Mouse (Mus musculus) liver (tissue): Measurements from ENCODE around the gene Ddx42.
A peak's percentile ranks its signal among the peaks of the same experiment; 100 is the strongest.

Experiments
- DNase-seq: peaks from one replicate; pipeline ENCODE4 v3.0.0-alpha.2; 2020; ENCODE audit warnings: mixed read lengths

Ddx42 gene

GRCm38 (mm10) chr11:106271131-106271793 lies 54.5 kb downstream of the Ddx42 start:
- DNase-seq: no peak

- peak; percentile 63 for DNase-seq
Measured at GRCm38 (mm10) chr11:106271794-106272643, 55.3 kb downstream of the Ddx42 start.

GRCm38 (mm10) chr11:106272644-106273310 lies 56.1 kb downstream of the Ddx42 start, which contains the start of gene Smarcd2:
TSS of gene Smarcd2 (minus strand) at chr11:106272972.
- peak; percentile 100 for DNase-seq

- no peak for DNase-seq
Measured at GRCm38 (mm10) chr11:106273311-106273684, 56.6 kb downstream of the Ddx42 start.

GRCm38 (mm10) chr11:106273811-106274210 lies 57.1 kb downstream of the Ddx42 start:
- no peak for DNase-seq

GRCm38 (mm10) chr11:106274374-106274773 lies 57.6 kb downstream of the Ddx42 start:
- DNase-seq: no peak

GRCm38 (mm10) chr11:106274971-106275411 lies 58.3 kb downstream of the Ddx42 start:
- no peak for DNase-seq

GRCm38 (mm10) chr11:106276454-106276853 lies 59.7 kb downstream of the Ddx42 start, which contains the start of gene Tcam1:
TSS of gene Tcam1 (plus strand) at chr11:106276672.
- DNase-seq: peak; percentile 89

- DNase-seq: no peak
Measured at GRCm38 (mm10) chr11:106282452-106282851, 65.7 kb downstream of the Ddx42 start.

GRCm38 (mm10) chr11:106283371-106283770 lies 66.6 kb downstream of the Ddx42 start:
- no peak for DNase-seq

- DNase-seq: no peak
Measured at GRCm38 (mm10) chr11:106284126-106284525, 67.4 kb downstream of the Ddx42 start.

- DNase-seq: no peak
Measured at GRCm38 (mm10) chr11:106286206-106286605, 69.5 kb downstream of the Ddx42 start.

- no peak for DNase-seq
Measured at GRCm38 (mm10) chr11:106286987-106287386, 70.3 kb downstream of the Ddx42 start.

- DNase-seq: peak; percentile 21
Measured at GRCm38 (mm10) chr11:106289369-106289768, 72.6 kb downstream of the Ddx42 start.

- no peak for DNase-seq
Measured at GRCm38 (mm10) chr11:106290376-106290775, 73.7 kb downstream of the Ddx42 start.

- no peak for DNase-seq
Measured at GRCm38 (mm10) chr11:106291861-106292260, 75.1 kb downstream of the Ddx42 start.
